Mouse (Mus musculus) liver, embryonic 15.5 days (tissue): ENCODE measurements at regions not wholly inside any gene's neighbourhood (a gene's known extent, or its start where the extent isn't known, plus 50 kb on each side); places are given as distances from the start of the nearest gene placed in this dataset.

Experiments
- ATAC-seq: fragments of 200-750 bp; cut with Nextera tagmentation; 2 replicates; pipeline ENCODE4 v1.8.0; 2017; ENCODE audit warnings: moderate number of reproducible peaks, mild to moderate bottlenecking, moderate library complexity; ENCODE audit not compliant: insufficient read depth
- H3K27ac ChIP-seq: fragments of 300-500 bp; sonication (generic); replicated peaks from 2 replicates; pipeline ENCODE4 v1.5.1; 2015; ENCODE audit warnings: mild to moderate bottlenecking, inconsistent platforms
- H3K27me3 ChIP-seq: fragments of 300-500 bp; sonication (generic); 2 replicates; pipeline ENCODE4 v1.6.1; 2015; ENCODE audit warnings: mild to moderate bottlenecking, inconsistent platforms
- H3K36me3 ChIP-seq: fragments of 300-500 bp; sonication (generic); replicated peaks from 2 replicates; pipeline ENCODE4 v1.6.1; 2015; ENCODE audit warnings: moderate library complexity, mild to moderate bottlenecking, inconsistent platforms
- H3K4me1 ChIP-seq: fragments of 300-500 bp; sonication (generic); replicated peaks from 2 replicates; pipeline ENCODE4 v1.6.1; 2015; ENCODE audit warnings: inconsistent platforms
- H3K4me2 ChIP-seq: fragments of 300-500 bp; sonication (generic); 2 replicates; pipeline ENCODE4 v1.6.1; 2015; ENCODE audit warnings: moderate library complexity, mild to moderate bottlenecking, inconsistent platforms
- H3K4me3 ChIP-seq: fragments of 300-500 bp; sonication (generic); replicated peaks from 2 replicates; pipeline ENCODE4 v1.5.1; 2015; ENCODE audit warnings: mild to moderate bottlenecking, inconsistent platforms
- H3K9ac ChIP-seq: fragments of 300-500 bp; sonication (generic); 2 replicates; pipeline ENCODE4 v1.6.1; 2015; ENCODE audit warnings: moderate library complexity, mild to moderate bottlenecking, inconsistent platforms
- H3K9me3 ChIP-seq: fragments of 300-500 bp; sonication (generic); replicated peaks from 2 replicates; pipeline ENCODE4 v1.6.1; 2016; ENCODE audit warnings: inconsistent platforms
- WGBS: fragments of 180-500 bp; shearing (Covaris S2); methylation state at CpG from one replicate; pipeline ENCODE4 v1.1.7; 2015; ENCODE audit warnings: mixed read lengths; ENCODE audit not compliant: insufficient replicate concordance; 5-methylcytosine and 5-hydroxymethylcytosine counted together

- ATAC-seq: no peak
- H3K27ac ChIP-seq: no peak overlapping the region
- WGBS: 40% methylated on average over 2 of the region's 2 CpGs
- H3K9me3 ChIP-seq: no peaks in the 10 kb centered on the region
- no peak overlapping the region for H3K4me3 ChIP-seq
- no peaks in the 10 kb centered on the region for H3K36me3 ChIP-seq
- H3K9ac ChIP-seq: no peak overlapping the region
- H3K27me3 ChIP-seq: no peaks in the 10 kb centered on the region
- H3K4me2 ChIP-seq: no peak overlapping the region
- H3K4me1 ChIP-seq: no peaks in the 10 kb centered on the region
Observed at GRCm38 (mm10) chr13:102458711-102459110, 234.6 kb upstream of the Cd180 start.

GRCm38 (mm10) chr13:102463993-102464392 lies 229.4 kb upstream of the Cd180 start:
- Histone ChIP-seq H3K9me3 (no peaks in the 10 kb centered on the region), H3K9ac (no peak overlapping the region), H3K36me3 (no peaks in the 10 kb centered on the region), H3K27ac (no peak overlapping the region), H3K4me2 (no peak overlapping the region), H3K27me3 (no peaks in the 10 kb centered on the region), H3K4me1 (no peaks in the 10 kb centered on the region), H3K4me3 (no peak overlapping the region)
- ATAC-seq: no peak
- 53% methylated on average over 2 of the region's 2 CpGs for WGBS

GRCm38 (mm10) chr13:102481906-102482305 lies 211.5 kb upstream of the Cd180 start:
- Histone ChIP-seq H3K36me3 (no peaks in the 10 kb centered on the region), H3K4me3 (no peak overlapping the region), H3K27ac (no peak overlapping the region), H3K27me3 (no peaks in the 10 kb centered on the region), H3K9me3 (no peaks in the 10 kb centered on the region), H3K4me2 (no peak overlapping the region), H3K9ac (no peak overlapping the region), H3K4me1 (no peaks in the 10 kb centered on the region)
- 63% methylated on average over 3 of the region's 3 CpGs for WGBS
- ATAC-seq: no peak

GRCm38 (mm10) chr13:102482451-102482850 lies 210.9 kb upstream of the Cd180 start:
- H3K9ac ChIP-seq: no peak overlapping the region

GRCm38 (mm10) chr13:102487416-102488097 lies 205.8 kb upstream of the Cd180 start:
- H3K27ac ChIP-seq: no peak overlapping the region
- no peaks in the 10 kb centered on the region for H3K27me3 ChIP-seq
- no peaks in the 10 kb centered on the region for H3K36me3 ChIP-seq
- H3K9ac ChIP-seq: no peak overlapping the region
- H3K4me2 ChIP-seq: no peak overlapping the region
- H3K4me3 ChIP-seq: no peak overlapping the region
- ATAC-seq: no peak
- WGBS: 50% methylated on average over 4 of the region's 4 CpGs
- H3K4me1 ChIP-seq: no peaks in the 10 kb centered on the region
- H3K9me3 ChIP-seq: no peaks in the 10 kb centered on the region

More at GRCm38 (mm10) chr13:102482451-102482850, 210.9 kb upstream of the Cd180 start:
- H3K27me3 ChIP-seq: no peaks in the 10 kb centered on the region
- no peak overlapping the region for H3K4me3 ChIP-seq
- H3K36me3 ChIP-seq: no peaks in the 10 kb centered on the region
- 74% methylated on average over 3 of the region's 3 CpGs for WGBS
- ATAC-seq: no peak
- H3K4me2 ChIP-seq: no peak overlapping the region
- H3K4me1 ChIP-seq: no peaks in the 10 kb centered on the region
- H3K9me3 ChIP-seq: no peaks in the 10 kb centered on the region
- H3K27ac ChIP-seq: no peak overlapping the region

- Histone ChIP-seq H3K27ac (no peak overlapping the region), H3K9me3 (no peaks in the 10 kb centered on the region), H3K27me3 (no peaks in the 10 kb centered on the region), H3K36me3 (no peaks in the 10 kb centered on the region), H3K4me3 (no peak overlapping the region), H3K4me2 (no peak overlapping the region), H3K9ac (no peak overlapping the region), H3K4me1 (no peaks in the 10 kb centered on the region)
- no peak for ATAC-seq
- 67% methylated on average over 4 of the region's 4 CpGs for WGBS
Observed at GRCm38 (mm10) chr13:102491370-102491769, 202.0 kb upstream of the Cd180 start.

GRCm38 (mm10) chr13:102504157-102504947 lies 189.0 kb upstream of the Cd180 start:
- Histone ChIP-seq H3K4me2 (no peak overlapping the region), H3K9ac (no peak overlapping the region), H3K9me3 (no peaks in the 10 kb centered on the region), H3K27me3 (no peaks in the 10 kb centered on the region), H3K27ac (no peak overlapping the region), H3K4me1 (no peaks in the 10 kb centered on the region), H3K36me3 (no peaks in the 10 kb centered on the region), H3K4me3 (no peak overlapping the region)
- no peak for ATAC-seq
- 57% methylated on average over 10 of the region's 10 CpGs for WGBS

GRCm38 (mm10) chr13:102507226-102507625 lies 186.1 kb upstream of the Cd180 start:
- Histone ChIP-seq H3K9me3 (no peaks in the 10 kb centered on the region), H3K9ac (no peak overlapping the region), H3K4me2 (no peak overlapping the region), H3K4me1 (no peaks in the 10 kb centered on the region), H3K27me3 (no peaks in the 10 kb centered on the region), H3K36me3 (no peaks in the 10 kb centered on the region), H3K27ac (no peak overlapping the region), H3K4me3 (no peak overlapping the region)
- 49% methylated on average over 1 of the region's 1 CpGs for WGBS
- no peak for ATAC-seq

GRCm38 (mm10) chr13:102507916-102508315 lies 185.4 kb upstream of the Cd180 start:
- no peak for ATAC-seq
- H3K4me2 ChIP-seq: no peak overlapping the region
- H3K4me3 ChIP-seq: no peak overlapping the region

GRCm38 (mm10) chr13:102510733-102511279 lies 182.6 kb upstream of the Cd180 start:
- Histone ChIP-seq H3K9me3 (no peaks in the 10 kb centered on the region), H3K36me3 (no peaks in the 10 kb centered on the region), H3K27me3 (no peaks in the 10 kb centered on the region), H3K4me3 (no peak overlapping the region), H3K9ac (no peak overlapping the region), H3K27ac (no peak overlapping the region), H3K4me2 (no peak overlapping the region), H3K4me1 (no peaks in the 10 kb centered on the region)
- 47% methylated on average over 1 of the region's 1 CpGs for WGBS
- no peak for ATAC-seq

More at GRCm38 (mm10) chr13:102507916-102508315, 185.4 kb upstream of the Cd180 start:
- no peaks in the 10 kb centered on the region for H3K9me3 ChIP-seq
- no peak overlapping the region for H3K27ac ChIP-seq
- H3K36me3 ChIP-seq: no peaks in the 10 kb centered on the region
- H3K4me1 ChIP-seq: no peaks in the 10 kb centered on the region
- H3K27me3 ChIP-seq: no peaks in the 10 kb centered on the region
- no peak overlapping the region for H3K9ac ChIP-seq

- ATAC-seq: no peak
- 76% methylated on average over 5 of the region's 5 CpGs for WGBS
- H3K9ac ChIP-seq: no peak overlapping the region
Observed at GRCm38 (mm10) chr13:102518169-102518882, 175.0 kb upstream of the Cd180 start.

More at GRCm38 (mm10) chr13:102518169-102518882, 175.0 kb upstream of the Cd180 start:
- no peak overlapping the region for H3K4me2 ChIP-seq
- no peaks in the 10 kb centered on the region for H3K27me3 ChIP-seq
- H3K4me1 ChIP-seq: no peaks in the 10 kb centered on the region
- no peak overlapping the region for H3K4me3 ChIP-seq
- H3K27ac ChIP-seq: no peak overlapping the region
- H3K36me3 ChIP-seq: no peaks in the 10 kb centered on the region
- H3K9me3 ChIP-seq: no peaks in the 10 kb centered on the region
